Mouse (Mus musculus): ENCODE data around the gene Slc45a3.

Gene Slc45a3

GRCm38 (mm10) chr1:131962606-131963084 is at the start of gene Slc45a3:
Gene Slc45a3 (plus strand): TSS chr1:131962967.
- no peak for DNase-seq (ENCODE audit: low read depth)

GRCm38 (mm10) chr1:131917634-131918033 is 45.1 kb upstream of the Slc45a3 start:
- DNase-seq (ENCODE audit: low read depth) = no peak

GRCm38 (mm10) chr1:131919052-131919451 is 43.7 kb upstream of the Slc45a3 start:
- DNase-seq (ENCODE audit: low read depth) = no peak

GRCm38 (mm10) chr1:131922100-131922499 is 40.7 kb upstream of the Slc45a3 start:
- no peak for DNase-seq (ENCODE audit: low read depth)

- DNase-seq (ENCODE audit: low read depth) = no peak
Observed at GRCm38 (mm10) chr1:131933471-131933870, 29.3 kb upstream of the Slc45a3 start.

GRCm38 (mm10) chr1:131937659-131938305 is 25.0 kb upstream of the Slc45a3 start:
- peak; percentile 54 for DNase-seq (ENCODE audit: low read depth)

GRCm38 (mm10) chr1:131938811-131939210 is 24.0 kb upstream of the Slc45a3 start:
- no peak for DNase-seq (ENCODE audit: low read depth)

GRCm38 (mm10) chr1:131940711-131941244 is 22.0 kb upstream of the Slc45a3 start:
- DNase-seq (ENCODE audit: low read depth) = no peak

GRCm38 (mm10) chr1:131941501-131941900 is 21.3 kb upstream of the Slc45a3 start:
- no peak for DNase-seq (ENCODE audit: low read depth)

- DNase-seq (ENCODE audit: low read depth) = no peak
Observed at GRCm38 (mm10) chr1:131942621-131943590, 19.9 kb upstream of the Slc45a3 start.

- no peak for DNase-seq (ENCODE audit: low read depth)
Observed at GRCm38 (mm10) chr1:131945674-131946440, 16.9 kb upstream of the Slc45a3 start.

GRCm38 (mm10) chr1:131946462-131947215 is 16.1 kb upstream of the Slc45a3 start:
- no peak for DNase-seq (ENCODE audit: low read depth)

GRCm38 (mm10) chr1:131947997-131948525 is 14.7 kb upstream of the Slc45a3 start:
- DNase-seq (ENCODE audit: low read depth) = no peak

GRCm38 (mm10) chr1:131954242-131954865 is 8.4 kb upstream of the Slc45a3 start:
- no peak for DNase-seq (ENCODE audit: low read depth)

- DNase-seq (ENCODE audit: low read depth) = no peak
Observed at GRCm38 (mm10) chr1:131955131-131955757, 7.5 kb upstream of the Slc45a3 start.

- no peak for DNase-seq (ENCODE audit: low read depth)
Observed at GRCm38 (mm10) chr1:131957416-131957815, 5.4 kb upstream of the Slc45a3 start.

GRCm38 (mm10) chr1:131961004-131961403 is 1.8 kb upstream of the Slc45a3 start:
- DNase-seq (ENCODE audit: low read depth) = no peak

- DNase-seq (ENCODE audit: low read depth) = peak; percentile 32
Observed at GRCm38 (mm10) chr1:131963085-131963951, 551 bp downstream of the Slc45a3 start.

GRCm38 (mm10) chr1:131964100-131964499 is 1.3 kb downstream of the Slc45a3 start:
- no peak for DNase-seq (ENCODE audit: low read depth)
